Mouse (Mus musculus) activated CD4-positive, CD25-positive, alpha-beta regulatory T cell, adult 4 months (primary cell): Measurements from ENCODE around the gene Kcnab1. TPM values are rescaled to one million over a fixed set of nuclear protein-coding genes. Genes with fewer than 3 reads are reported as not detected.

Source experiments
- ATAC-seq: one replicate; pipeline ENCODE4 v1.8.0; 2017
- polyA plus RNA-seq, 2 experiments: library from polyadenylated mRNA; unstranded; fragments of 100-300 nt; shearing (Covaris generic); gene quantifications; one replicate each; pipeline ENCODE4 v1.2.1; 2017

Kcnab1 gene
- under 1 TPM; 0.70 to 0.95 TPM for polyA plus RNA-seq

GRCm38 (mm10) chr3:65108945-65109921 is at the start of gene Kcnab1:
Kcnab1 (plus strand) TSS chr3:65109384.
- ATAC-seq, result no peak

GRCm38 (mm10) chr3:65088295-65088694 is 20.9 kb upstream of the Kcnab1 start:
- no peak for ATAC-seq

- ATAC-seq, result no peak
Measured at GRCm38 (mm10) chr3:65104117-65104516, 5.1 kb upstream of the Kcnab1 start.

- no peak for ATAC-seq
Measured at GRCm38 (mm10) chr3:65110190-65110589, 1.0 kb downstream of the Kcnab1 start.

GRCm38 (mm10) chr3:65111176-65111575 is 2.0 kb downstream of the Kcnab1 start:
- no peak for ATAC-seq

- ATAC-seq, result no peak
Measured at GRCm38 (mm10) chr3:65115164-65115563, 6.0 kb downstream of the Kcnab1 start.

- no peak for ATAC-seq
Measured at GRCm38 (mm10) chr3:65116958-65117357, 7.8 kb downstream of the Kcnab1 start.

- ATAC-seq, result no peak
Measured at GRCm38 (mm10) chr3:65117365-65117764, 8.2 kb downstream of the Kcnab1 start.

GRCm38 (mm10) chr3:65124975-65125374 is 15.8 kb downstream of the Kcnab1 start:
- ATAC-seq, result no peak

GRCm38 (mm10) chr3:65129625-65130024 is 20.4 kb downstream of the Kcnab1 start:
- no peak for ATAC-seq

GRCm38 (mm10) chr3:65134931-65135330 is 25.7 kb downstream of the Kcnab1 start:
- ATAC-seq, result no peak

- ATAC-seq, result no peak
Measured at GRCm38 (mm10) chr3:65136897-65137296, 27.7 kb downstream of the Kcnab1 start.

- ATAC-seq, result no peak
Measured at GRCm38 (mm10) chr3:65138739-65139138, 29.6 kb downstream of the Kcnab1 start.

- ATAC-seq, result no peak
Measured at GRCm38 (mm10) chr3:65145152-65145551, 36.0 kb downstream of the Kcnab1 start.

- ATAC-seq, result no peak
Measured at GRCm38 (mm10) chr3:65151808-65152207, 42.6 kb downstream of the Kcnab1 start.

- ATAC-seq, result no peak
Measured at GRCm38 (mm10) chr3:65172964-65173363, 63.8 kb downstream of the Kcnab1 start.

GRCm38 (mm10) chr3:65174564-65174963 is 65.4 kb downstream of the Kcnab1 start:
- no peak for ATAC-seq

- no peak for ATAC-seq
Measured at GRCm38 (mm10) chr3:65175819-65176218, 66.6 kb downstream of the Kcnab1 start.

GRCm38 (mm10) chr3:65176846-65177245 is 67.7 kb downstream of the Kcnab1 start:
- ATAC-seq, result no peak

GRCm38 (mm10) chr3:65187833-65188698 is 78.9 kb downstream of the Kcnab1 start:
- no peak for ATAC-seq

- ATAC-seq, result no peak
Measured at GRCm38 (mm10) chr3:65200611-65201010, 91.4 kb downstream of the Kcnab1 start.

GRCm38 (mm10) chr3:65203361-65204117 is 94.4 kb downstream of the Kcnab1 start:
- ATAC-seq, result no peak
